Mouse (Mus musculus) CH12.LX (cell line): ENCODE data around the gene Sult6b2. TPM values are rescaled to one million over a fixed set of nuclear protein-coding genes. Genes with fewer than 3 reads are reported as not detected.

Source experiments
- DNase-seq: peaks from one replicate; pipeline ENCODE4 v3.0.0-alpha.2; 2013; ENCODE audit errors: extremely low read depth
- H3K27ac ChIP-seq: 2 replicates; pipeline ENCODE4 v1.5.1; 2012; ENCODE audit warnings: low read depth, mild to moderate bottlenecking, control low read depth, moderate library complexity; ENCODE audit not compliant: insufficient read depth
- H3K27me3 ChIP-seq: replicated peaks from 2 replicates; pipeline ENCODE3; 2012; ENCODE audit warnings: inconsistent platforms
- H3K36me3 ChIP-seq, 2 experiments: replicated peaks in 1 of 2; 2 replicates each; pipeline versions ENCODE3 to v1.6.1; 2012; ENCODE audit warnings: inconsistent platforms in 1 of 2, low read length in 1 of 2, mild to moderate bottlenecking in 1 of 2, mixed read lengths in 1 of 2, moderate library complexity in 1 of 2; ENCODE audit not compliant: control insufficient read depth in 1 of 2, insufficient read depth in 1 of 2
- H3K4me1 ChIP-seq, 2 experiments: 2 replicates each; pipeline ENCODE4 v1.6.1; 2012; ENCODE audit warnings: inconsistent platforms in 1 of 2, moderate library complexity in 1 of 2; ENCODE audit not compliant: insufficient read depth in 2 of 2, control insufficient read depth in 1 of 2
- H3K4me2 ChIP-seq: 2 replicates; pipeline ENCODE4 v1.6.1; 2012; ENCODE audit warnings: low read depth, mild to moderate bottlenecking, control low read depth; ENCODE audit not compliant: poor library complexity, insufficient read depth, severe bottlenecking
- H3K4me3 ChIP-seq, 3 experiments: fragments of 150-350 bp in 1 of 3; sonication (generic) in 1 of 3; replicated peaks in 1 of 3; 2 replicates each; pipeline versions ENCODE3 to v1.5.1; 2011 to 2012; ENCODE audit warnings: low read depth in 2 of 3, low read length in 2 of 3, mild to moderate bottlenecking in 2 of 3, moderate library complexity in 2 of 3, control low read depth in 1 of 3, improper control_type of control experiment in 1 of 3, inconsistent platforms in 1 of 3, mixed read lengths in 1 of 3; ENCODE audit not compliant: poor library complexity in 1 of 3
- H3K79me2 ChIP-seq: replicated peaks from 2 replicates; pipeline ENCODE4 v1.6.1; 2012; ENCODE audit warnings: mild to moderate bottlenecking, moderate library complexity; ENCODE audit not compliant: control insufficient read depth, poor library complexity, insufficient read depth, severe bottlenecking; ENCODE audit errors: extremely low read depth
- H3K9ac ChIP-seq: 2 replicates; pipeline ENCODE4 v1.6.1; 2012; ENCODE audit warnings: low read depth, mild to moderate bottlenecking, control low read depth, moderate library complexity; ENCODE audit not compliant: insufficient read depth
- H3K9me3 ChIP-seq: replicated peaks from 2 replicates; pipeline ENCODE3; 2012; ENCODE audit warnings: low read length, inconsistent platforms, mixed read lengths
- CTCF ChIP-seq, 2 experiments: IDR thresholded peaks in 1 of 2; conservative IDR thresholded peaks in 1 of 2; 2 replicates each; pipeline ENCODE4 v1.5.1; 2011 to 2012; ENCODE audit warnings: low read depth in 2 of 2, low read length in 2 of 2, improper control_type of control experiment in 1 of 2, inconsistent platforms in 1 of 2, mild to moderate bottlenecking in 1 of 2, moderate library complexity in 1 of 2
- E2F4 ChIP-seq: IDR thresholded peaks from 2 replicates; pipeline ENCODE4 v1.6.1; 2011; ENCODE audit warnings: low read depth, low read length, improper control_type of control experiment; ENCODE audit not compliant: insufficient replicate concordance
- ETS1 ChIP-seq: conservative IDR thresholded peaks from 2 replicates; pipeline ENCODE4 v1.6.1; 2012; ENCODE audit warnings: low read depth, mild to moderate bottlenecking, inconsistent platforms, low read length, improper control_type of control experiment, moderate library complexity
- GABPA ChIP-seq: IDR thresholded peaks from 2 replicates; pipeline ENCODE4 v1.6.1; 2012; ENCODE audit warnings: low read depth, low read length, improper control_type of control experiment, inconsistent platforms; ENCODE audit not compliant: insufficient replicate concordance
- HCFC1 ChIP-seq: IDR thresholded peaks from 2 replicates; pipeline ENCODE4 v1.6.1; 2012; ENCODE audit warnings: low read depth, mild to moderate bottlenecking, inconsistent platforms, low read length, improper control_type of control experiment
- IRF4 ChIP-seq: IDR thresholded peaks from 2 replicates; pipeline ENCODE4 v1.6.1; 2014; ENCODE audit warnings: low read depth, mild to moderate bottlenecking, inconsistent platforms, low read length, improper control_type of control experiment
- MAX ChIP-seq: IDR thresholded peaks from 2 replicates; pipeline ENCODE4 v1.6.1; 2011; ENCODE audit warnings: low read length, improper control_type of control experiment
- NELFE ChIP-seq: IDR thresholded peaks from 2 replicates; pipeline ENCODE4 v1.6.1; 2011; ENCODE audit warnings: low read depth, low read length, improper control_type of control experiment
- PAX5 ChIP-seq: IDR thresholded peaks from 2 replicates; pipeline ENCODE4 v1.6.1; 2012; ENCODE audit warnings: low read length, inconsistent platforms, mixed read lengths
- POLR2AphosphoS2 ChIP-seq: IDR thresholded peaks from 2 replicates; pipeline ENCODE4 v1.6.1; 2011; ENCODE audit warnings: low read depth, low read length, improper control_type of control experiment
- RCOR1 ChIP-seq: conservative IDR thresholded peaks from 2 replicates; pipeline ENCODE4 v1.6.1; 2012; ENCODE audit warnings: low read depth, mild to moderate bottlenecking, inconsistent platforms, low read length, improper control_type of control experiment
- SIN3A ChIP-seq: IDR thresholded peaks from 2 replicates; pipeline ENCODE4 v1.6.1; 2012; ENCODE audit warnings: low read length, improper control_type of control experiment, inconsistent platforms
- TBP ChIP-seq: conservative IDR thresholded peaks from 2 replicates; pipeline ENCODE4 v1.6.1; 2011; ENCODE audit warnings: low read depth, low read length, improper control_type of control experiment
- USF1 ChIP-seq: IDR thresholded peaks from 2 replicates; pipeline ENCODE4 v1.6.1; 2014; ENCODE audit warnings: low read depth, mild to moderate bottlenecking, inconsistent platforms, low read length, improper control_type of control experiment
- USF2 ChIP-seq: conservative IDR thresholded peaks from 2 replicates; pipeline ENCODE4 v1.6.1; 2011; ENCODE audit warnings: low read depth, low read length, improper control_type of control experiment
- dilution Hi-C: fragments of 300-500 bp; cut with MboI; formaldehyde crosslinking; loops from 2 replicates; pipeline ENCODE4 v1.14.3; 2020; ENCODE audit warnings: low sequenced_read_pairs; ENCODE audit not compliant: extremely low pct_unique_long_range_greater_than_20kb, extremely low pct_ligation_motif_present
- in situ Hi-C: fragments of 300-500 bp; cut with MboI; formaldehyde crosslinking; loops from 3 replicates; pipeline ENCODE4 v1.14.3; 2019; ENCODE audit warnings: low sequenced_read_pairs, low pct_ligation_motif_present, low pct_unique_long_range_greater_than_20kb, mixed read lengths
- polyA plus RNA-seq: library from polyadenylated mRNA; unstranded; fragments of >175 nt; gene quantifications from 2 replicates; pipeline ENCODE4 v1.2.1, GENCODE M21; 2012; ENCODE audit warnings: low read depth; ENCODE audit not compliant: insufficient read length
- total RNA-seq, 2 experiments: library from RNA; depleted of rRNA; stranded (reverse); fragments of 300-350 nt in 1 of 2; fragments of >200 nt in 1 of 2; gene quantifications; 2 replicates each; pipeline ENCODE4 v1.2.3; 2012 to 2014

The Sult6b2 gene
- total and polyA plus RNA-seq, 3 experiments: 0.25 to 1.1 (median 0.54) TPM

DNA sequence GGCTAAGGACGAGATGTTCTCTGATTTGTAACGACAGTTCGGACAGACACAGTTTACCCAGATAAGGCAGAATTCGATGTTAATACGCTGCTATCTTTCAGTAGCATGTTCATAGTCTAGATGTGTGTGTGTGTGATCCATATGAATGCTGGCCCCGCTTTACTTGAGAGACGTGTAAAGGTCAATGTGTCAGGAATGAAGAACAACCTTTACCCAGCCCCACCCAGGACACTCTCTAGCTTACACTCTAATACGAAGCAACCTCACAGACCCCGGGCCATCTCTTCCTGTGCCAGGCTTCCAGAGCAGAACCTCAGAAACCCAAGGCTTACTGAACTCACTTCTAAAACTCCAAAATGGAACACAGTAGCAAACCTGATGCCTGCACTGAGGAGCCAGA, 5.5 kb downstream of the Sult6b2 start:
- H3K4me1 ChIP-seq: peaks cover 2 to 6% of the 10 kb centered on the region in 2 experiments; a peak in 3 of 4 replicates
- H3K36me3 ChIP-seq: no peaks in the 10 kb centered on the region
- TF ChIP-seq CTCF (conservative IDR thresholded peaks at IDR 0.05 in 1 of 2, IDR thresholded peaks at IDR 0.05 in 1 of 2; ENCODE audit: low read depth in 2 of 2, low read length in 2 of 2) (no peak), TBP (no peak)
- H3K27ac ChIP-seq: no peak overlapping the region
- H3K9ac ChIP-seq: no peak overlapping the region
- no peaks in the 10 kb centered on the region for H3K27me3 ChIP-seq
- no peak for DNase-seq
- no peak overlapping the region for H3K4me3 ChIP-seq
- H3K79me2 ChIP-seq: no peaks in the 10 kb centered on the region
- H3K4me2 ChIP-seq: no peak overlapping the region
- dilution Hi-C loops: no loop called here
- in situ Hi-C loops: no loop called here
- no peaks in the 10 kb centered on the region for H3K9me3 ChIP-seq

DNA sequence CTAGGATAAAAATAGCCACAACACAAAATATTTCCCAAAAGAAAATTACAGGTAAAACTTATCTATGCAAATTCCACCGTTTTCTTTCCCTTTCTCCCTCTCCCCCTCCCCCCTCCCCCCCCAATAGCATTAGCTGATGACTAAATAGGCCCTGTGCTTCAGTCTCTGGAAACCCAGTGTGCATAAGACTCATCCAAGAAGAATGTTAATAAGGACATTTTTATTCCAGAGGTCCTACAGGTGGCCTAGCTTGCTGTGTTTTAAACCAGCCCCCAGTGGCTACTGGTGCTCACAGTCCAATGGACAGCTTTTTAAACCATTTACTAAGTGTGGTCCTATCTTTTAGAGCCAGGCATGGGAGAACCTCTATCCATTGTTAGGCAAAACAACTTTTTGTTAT, 6.3 kb downstream of the Sult6b2 start:
- H3K27me3 ChIP-seq: no peaks in the 10 kb centered on the region
- H3K9ac ChIP-seq: no peak overlapping the region
- H3K4me3 ChIP-seq: no peak overlapping the region
- H3K27ac ChIP-seq: no peak overlapping the region
- TF ChIP-seq ETS1: no peak
- no peak for TF ChIP-seq HCFC1
- TF ChIP-seq E2F4: no peak
- no peak for TF ChIP-seq IRF4
- no peak for TF ChIP-seq MAX
- TF ChIP-seq RCOR1: no peak
- TF ChIP-seq NELFE: no peak
- TF ChIP-seq CTCF (conservative IDR thresholded peaks at IDR 0.05 in 1 of 2, IDR thresholded peaks at IDR 0.05 in 1 of 2; ENCODE audit: low read depth in 2 of 2, low read length in 2 of 2): no peak
- no peak for TF ChIP-seq USF1
- no peak for TF ChIP-seq PAX5
- no peak for TF ChIP-seq USF2
- no peak for TF ChIP-seq SIN3A
- no peak for TF ChIP-seq GABPA
- TF ChIP-seq POLR2AphosphoS2: no peak
- dilution Hi-C loops: no loop called here
- H3K36me3 ChIP-seq: no peaks in the 10 kb centered on the region
- in situ Hi-C loops: no loop called here
- no peaks in the 10 kb centered on the region for H3K9me3 ChIP-seq
- no peak overlapping the region for H3K4me2 ChIP-seq
- H3K79me2 ChIP-seq: no peaks in the 10 kb centered on the region
- no peak for DNase-seq
- peaks cover 2 to 6% of the 10 kb centered on the region in 2 experiments; a peak in 3 of 4 replicates for H3K4me1 ChIP-seq
